Mouse (Mus musculus) adrenal gland (tissue): Measurements from ENCODE around the gene Zfyve26.
"Not testable (repeated sequence)": the region's sequence is repeated elsewhere in the genome, so short reads cannot be mapped to it uniquely, and the experiment has no call there.

ENCODE experiments used
- intact Hi-C: fragments of 180-260 bp; cut with DNase I; formaldehyde crosslinking; loops from one replicate; pipeline ENCODE4 v1.15.1; 2025
- long read RNA-seq, 2 experiments: library from polyadenylated mRNA; unstranded; transcript quantifications; one replicate each; pipeline ENCODE4 v2.0.0; 2020; ENCODE audit warnings: borderline replicate concordance in 1 of 2; ENCODE audit not compliant: insufficient replicate concordance in 1 of 2

The Zfyve26 gene
- long read RNA-seq, experiment 1, partial matches to known transcripts = 0 of 5 reads
- long read RNA-seq, experiment 1, other reads (novel, unspliced or antisense) = 1 of 5 reads
- long read RNA-seq, experiment 2, partial matches to known transcripts = 3 of 6 reads
- long read RNA-seq, experiment 2, other reads (novel, unspliced or antisense) = 3 of 6 reads

- intact Hi-C loops = no loop called here
These were observed at the start of gene Zfyve26 for GRCm38 (mm10) chr12:79296126-79296816. TSS of gene Zfyve26 (minus strand) at chr12:79296304.

- intact Hi-C loops = no loop called here
These were observed 45.3 kb upstream of the Zfyve26 start for GRCm38 (mm10) chr12:79341291-79341845.

GRCm38 (mm10) chr12:79340513-79340912, 44.4 kb upstream of the Zfyve26 start:
- intact Hi-C loops = no loop called here

GRCm38 (mm10) chr12:79338791-79339190, 42.7 kb upstream of the Zfyve26 start:
- intact Hi-C loops = no loop called here

GRCm38 (mm10) chr12:79331722-79332121, 35.6 kb upstream of the Zfyve26 start:
- intact Hi-C loops = no loop called here

- intact Hi-C loops = no loop called here
These were observed 34.5 kb upstream of the Zfyve26 start for GRCm38 (mm10) chr12:79330571-79330970.

- intact Hi-C loops = no loop called here
These were observed 31.8 kb upstream of the Zfyve26 start for GRCm38 (mm10) chr12:79327868-79328267.

- intact Hi-C loops = no loop called here
These were observed 30.6 kb upstream of the Zfyve26 start for GRCm38 (mm10) chr12:79326745-79327144.

GRCm38 (mm10) chr12:79326236-79326635, 30.1 kb upstream of the Zfyve26 start:
- intact Hi-C loops = no loop called here

- intact Hi-C loops = not testable (repeated sequence)
These were observed 26.4 kb upstream of the Zfyve26 start for GRCm38 (mm10) chr12:79322539-79322938.

- intact Hi-C loops = no loop called here
These were observed 24.8 kb upstream of the Zfyve26 start for GRCm38 (mm10) chr12:79320895-79321294.

GRCm38 (mm10) chr12:79317339-79317738, 21.2 kb upstream of the Zfyve26 start:
- intact Hi-C loops = no loop called here

- intact Hi-C loops = no loop called here
These were observed 17.6 kb upstream of the Zfyve26 start for GRCm38 (mm10) chr12:79313721-79314120.

GRCm38 (mm10) chr12:79306013-79306412, 9.9 kb upstream of the Zfyve26 start:
- intact Hi-C loops = no loop called here

GRCm38 (mm10) chr12:79305131-79305530, 9.0 kb upstream of the Zfyve26 start:
- intact Hi-C loops = no loop called here

- intact Hi-C loops = no loop called here
These were observed 5.7 kb upstream of the Zfyve26 start for GRCm38 (mm10) chr12:79301802-79302201.

- intact Hi-C loops = no loop called here
These were observed 2.0 kb upstream of the Zfyve26 start for GRCm38 (mm10) chr12:79297884-79298636.

GRCm38 (mm10) chr12:79297121-79297576, 1.0 kb upstream of the Zfyve26 start, which contains the start of gene Rad51b:
TSS of gene Rad51b (plus strand) at chr12:79297282.
- intact Hi-C loops = no loop called here

GRCm38 (mm10) chr12:79292874-79293273, 3.2 kb downstream of the Zfyve26 start:
- intact Hi-C loops = loop anchor here (5.0 kb wide), 1 partner anchor 131 kb away; no protein-coding TSS in a partner anchor

GRCm38 (mm10) chr12:79282595-79282994, 13.5 kb downstream of the Zfyve26 start:
- intact Hi-C loops = no loop called here

- intact Hi-C loops = no loop called here
These were observed 16.5 kb downstream of the Zfyve26 start for GRCm38 (mm10) chr12:79279513-79280115.
